Mouse (Mus musculus): ENCODE data around the gene B3galt6.

- TF ChIP-seq CTCF (conservative IDR thresholded peaks at IDR 0.05 in 1 of 2, IDR thresholded peaks at IDR 0.05 in 1 of 2; ENCODE audit: low read depth in 2 of 2, low read length in 2 of 2): no peak
- no peak for TF ChIP-seq POLR2AphosphoS2 (IDR thresholded peaks at IDR 0.05; ENCODE audit: low read depth, low read length)
- no peak for TF ChIP-seq MEF2A (IDR thresholded peaks at IDR 0.05; ENCODE audit: borderline replicate concordance, low read depth, low read length)
- no peak for TF ChIP-seq RAD21 (IDR thresholded peaks at IDR 0.05; ENCODE audit: low read depth, low read length)
- TF ChIP-seq E2F4 (IDR thresholded peaks at IDR 0.05; ENCODE audit: insufficient replicate concordance, low read depth, low read length): no peak
- no peak for TF ChIP-seq POLR2A (IDR thresholded peaks at IDR 0.05; ENCODE audit: low read depth, low read length)
- TF ChIP-seq SIN3A (IDR thresholded peaks at IDR 0.05; ENCODE audit: low read length): no peak
Measured at GRCm38 (mm10) chr4:156034301-156034700, 41.9 kb upstream of the B3galt6 start.

Measured in CH12.LX (cell line).